Mouse (Mus musculus) small intestine, adult 10 weeks (tissue): ENCODE measurements around the gene Ppat. TPM values are rescaled to one million over a fixed set of nuclear protein-coding genes. Genes with fewer than 3 reads are reported as not detected.

Experiments used
- polyA plus RNA-seq: library from polyadenylated mRNA; stranded (reverse); fragments of 350-450 nt; fragmentation: Illumina TruSeq; extraction: RNeasy Lipid Tissue Mini Kit (QIAGEN cat#74804); gene quantifications from one replicate; pipeline ENCODE4 v1.2.3, GENCODE M21; 2014; ENCODE audit warnings: low replicate concordance

Ppat gene
- 14.3 TPM for polyA plus RNA-seq

DNA sequence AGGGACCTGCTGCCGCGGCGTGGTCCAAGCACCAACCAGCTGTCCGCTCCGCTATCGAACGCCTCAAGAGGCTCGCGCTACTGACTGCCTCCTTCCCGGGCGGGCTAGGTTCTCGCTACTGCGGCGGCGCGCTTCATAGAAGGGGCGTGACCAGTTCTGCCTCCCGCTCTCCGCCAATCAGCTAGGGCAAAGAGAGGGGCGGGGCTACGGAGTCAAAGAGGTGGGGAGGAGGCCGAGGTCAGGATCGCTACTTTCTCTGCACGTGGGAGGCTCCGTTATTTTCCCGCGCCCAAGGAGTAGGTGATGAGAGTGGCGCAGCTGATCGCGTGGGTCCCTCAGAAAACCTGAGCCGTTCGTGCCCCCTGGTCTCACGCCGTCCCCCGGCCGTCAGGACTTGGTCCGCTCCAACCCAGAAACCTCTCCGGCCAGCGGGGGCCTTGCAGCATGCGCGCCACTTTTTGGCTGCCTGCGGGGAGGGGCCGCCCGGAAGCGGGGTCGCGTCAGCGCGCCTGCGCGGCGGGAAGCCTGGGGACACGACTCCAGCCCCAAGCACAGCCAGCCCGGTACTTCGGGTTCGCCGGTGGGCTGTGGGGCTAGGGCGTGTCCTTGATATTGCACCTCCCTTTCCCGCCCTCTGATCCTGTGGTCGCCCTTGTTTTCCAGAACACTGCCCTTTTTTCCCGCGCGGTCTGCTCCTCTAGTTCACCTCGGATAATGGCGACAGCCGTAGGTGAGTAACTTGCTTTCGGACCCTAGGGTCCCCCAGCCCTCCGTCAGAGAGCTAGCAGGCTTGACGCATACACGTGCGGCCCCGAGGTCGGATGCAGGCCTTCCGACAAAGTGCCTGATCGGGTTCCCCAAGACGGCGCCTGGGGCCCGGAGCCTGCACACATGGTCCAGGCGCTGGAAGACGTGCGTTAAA is at the start of gene Ppat, which contains the start of gene Paics:
TSS of gene Ppat (minus strand) at position 473 of the 922 bp plus-strand sequence.
TSS of gene Paics (plus strand) at position 202 of the 922 bp plus-strand sequence.

DNA sequence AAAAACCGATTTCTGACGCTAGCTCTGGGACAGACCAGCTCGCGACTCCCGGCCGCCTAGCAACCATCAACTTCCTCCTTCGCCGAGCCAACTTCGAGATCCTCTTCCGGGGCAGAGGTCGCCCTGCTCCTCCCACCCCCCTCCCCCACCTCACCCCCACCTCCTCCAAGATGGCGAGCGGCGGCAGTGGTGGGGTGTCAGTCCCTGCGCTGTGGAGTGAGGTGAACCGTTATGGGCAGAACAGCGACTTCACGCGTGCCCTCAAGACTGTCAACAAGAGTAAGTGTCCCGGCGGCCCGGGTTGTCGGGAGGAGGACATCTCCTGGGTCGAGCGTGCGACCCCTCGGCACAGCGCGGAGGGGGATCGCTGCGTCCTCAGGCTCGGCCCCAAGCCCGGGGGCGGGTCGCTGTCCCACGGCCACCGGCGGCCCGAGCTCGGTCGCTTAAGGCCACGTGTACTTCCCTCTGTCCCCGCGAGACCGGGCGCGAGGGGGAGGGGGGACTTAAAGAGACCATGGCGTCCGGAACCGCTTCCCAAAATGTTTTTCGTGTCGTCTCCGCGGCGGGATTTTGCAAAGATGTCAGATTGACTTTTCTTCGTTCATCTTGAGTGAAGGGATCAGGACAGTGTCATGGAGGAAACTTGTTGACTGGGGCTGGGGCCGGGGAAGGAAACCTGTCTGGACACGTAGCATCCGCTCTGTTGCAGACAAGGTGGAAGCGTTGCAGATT is 23.3 kb upstream of the Ppat start, which contains the start of gene Srp72:
TSS of gene Srp72 (plus strand) at position 130 of the 732 bp plus-strand sequence.

DNA sequence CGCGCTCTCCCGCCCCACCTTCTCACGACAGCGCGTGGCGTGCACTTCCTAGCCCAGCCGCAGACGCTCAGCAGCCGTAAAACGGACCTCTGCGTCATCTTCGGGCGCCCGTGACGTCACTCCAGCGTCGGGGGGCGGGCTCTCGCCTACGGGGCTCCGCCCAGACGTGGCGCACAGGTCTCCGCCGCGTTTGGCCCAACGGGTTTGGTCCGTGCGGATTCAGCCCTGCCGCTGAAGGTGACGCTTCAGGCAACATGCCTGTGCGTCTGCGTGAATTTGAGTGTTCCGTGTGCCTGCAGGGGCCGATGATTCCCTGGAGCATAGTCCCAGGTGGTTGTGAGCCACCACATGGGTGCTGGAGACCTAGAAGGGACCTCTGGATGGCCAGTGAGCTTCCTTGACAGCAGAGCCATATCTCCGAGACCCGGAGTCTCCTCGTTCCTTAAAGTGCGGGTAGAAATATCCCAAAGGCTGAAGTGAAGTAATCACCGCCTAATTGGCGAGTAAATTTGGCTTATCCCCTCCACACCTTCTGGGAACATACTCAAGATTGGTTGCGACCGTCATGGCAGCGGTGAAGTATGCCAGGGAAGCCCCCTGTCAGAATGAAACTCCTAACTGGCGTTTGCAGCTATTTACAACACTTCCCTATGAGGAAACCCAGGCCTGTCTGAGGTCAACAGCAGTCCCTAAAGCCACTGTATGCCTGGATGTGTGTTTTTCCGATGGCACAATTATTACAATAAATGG is 45.8 kb downstream of the Ppat start, which contains the start of gene Aasdh:
TSS of gene Aasdh (minus strand) at position 110 of the 750 bp plus-strand sequence.

Other genes with a start within 250 kb of the Ppat start
- gene Aasdh, start 46.1 kb downstream of the Ppat start, polyA plus RNA-seq, result 15.3 TPM
- gene Paics, start 271 bp downstream of the Ppat start, polyA plus RNA-seq, result 48.6 TPM
- gene Srp72, start 23.1 kb upstream of the Ppat start, polyA plus RNA-seq, result 149 TPM
- not detected for gene Arl9, start 52.5 kb upstream of the Ppat start, polyA plus RNA-seq
- gene Thegl, start 64.4 kb upstream of the Ppat start, polyA plus RNA-seq, result not detected
- gene Hopx, start 163.5 kb upstream of the Ppat start, polyA plus RNA-seq, result 31.8 TPM